Mouse (Mus musculus) liver, postnatal 0 days (tissue): ENCODE data around the gene Btnl2.

Experiments used
- CTCF ChIP-seq: sonication (generic); IDR thresholded peaks from 2 replicates; pipeline ENCODE4 v1.5.1; 2016; ENCODE audit warnings: antibody characterized with exemption, low read depth
- EP300 ChIP-seq: IDR thresholded peaks from 2 replicates; pipeline ENCODE4 v1.6.1; 2016; ENCODE audit warnings: antibody characterized with exemption, low read depth, mild to moderate bottlenecking

DNA sequence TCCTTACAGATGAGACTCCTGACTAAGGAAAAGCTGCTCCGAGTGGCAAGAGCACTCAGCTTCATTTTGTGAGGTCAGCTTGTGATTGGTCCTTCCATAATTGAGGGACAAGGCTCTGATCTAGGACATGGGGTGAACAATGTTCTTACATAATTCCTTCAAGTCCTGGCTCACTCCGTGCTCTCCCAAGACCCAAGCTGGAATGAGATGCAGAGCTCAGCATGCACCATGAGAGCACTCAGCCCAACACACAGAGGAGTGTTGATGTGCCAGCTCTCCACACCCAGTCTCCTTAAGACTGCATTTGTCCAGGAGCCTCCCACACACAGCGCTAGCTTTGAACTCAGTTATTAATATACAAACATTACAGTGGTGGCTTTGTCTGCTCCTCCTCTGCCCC, 30.1 kb downstream of the Btnl2 start:
- TF ChIP-seq CTCF (no peak), EP300 (no peak)
